Mouse (Mus musculus) thymus, adult 2 months (tissue): ENCODE data around the gene Taok1. TPM values are rescaled to one million over a fixed set of nuclear protein-coding genes. Genes with fewer than 3 reads are reported as not detected.
A peak's percentile ranks its signal among the peaks of the same experiment; 100 is the strongest.

Experiments used
- DNase-seq: peaks from one replicate; pipeline ENCODE4 v3.0.0; 2021
- H3K27ac ChIP-seq: fragments of 200-500 bp; 2 replicates; pipeline ENCODE4 v1.5.1; 2012; ENCODE audit warnings: low read length, control low read depth; ENCODE audit not compliant: control insufficient read depth, insufficient read depth
- H3K27me3 ChIP-seq: fragments of 200-500 bp; 2 replicates; pipeline ENCODE4 v1.6.1; 2012; ENCODE audit warnings: mild to moderate bottlenecking, low read length, moderate library complexity, mixed read lengths; ENCODE audit not compliant: control insufficient read depth, insufficient read depth
- H3K36me3 ChIP-seq: fragments of 200-500 bp; 2 replicates; pipeline ENCODE4 v1.6.1; 2012; ENCODE audit warnings: mild to moderate bottlenecking, low read length, moderate library complexity; ENCODE audit not compliant: control insufficient read depth, insufficient read depth
- H3K4me1 ChIP-seq: fragments of 200-500 bp; replicated peaks from 2 replicates; pipeline ENCODE4 v1.6.1; 2012; ENCODE audit warnings: low read length; ENCODE audit not compliant: control insufficient read depth, insufficient read depth
- H3K4me3 ChIP-seq: fragments of 200-500 bp; 2 replicates; pipeline ENCODE4 v1.5.1; 2012; ENCODE audit warnings: mild to moderate bottlenecking, low read length, control low read depth, moderate library complexity; ENCODE audit not compliant: control insufficient read depth, insufficient read depth
- CTCF ChIP-seq: fragments of 200-500 bp; IDR thresholded peaks from 2 replicates; pipeline ENCODE4 v1.5.1; 2012; ENCODE audit warnings: mild to moderate bottlenecking, control low read depth, low read length, moderate library complexity, borderline replicate concordance; ENCODE audit not compliant: control insufficient read depth, poor library complexity, insufficient read depth; ENCODE audit errors: extremely low read depth
- POLR2A ChIP-seq: fragments of 200-500 bp; IDR thresholded peaks from 2 replicates; pipeline ENCODE4 v1.6.1; 2012; ENCODE audit warnings: mild to moderate bottlenecking, low read length, control low read depth, moderate library complexity; ENCODE audit not compliant: control insufficient read depth, poor library complexity, insufficient read depth; ENCODE audit errors: extremely low read depth
- WGBS: fragments of 180-500 bp; shearing (Covaris S2); methylation state at CpG from one replicate; pipeline ENCODE4 v1.1.7; 2018; 5-methylcytosine and 5-hydroxymethylcytosine counted together
- polyA plus RNA-seq: library from polyadenylated mRNA; depleted of rRNA; stranded (reverse); fragments of >200 nt; gene quantifications from 2 replicates; pipeline ENCODE4 v1.2.3, GENCODE M21; 2012

Taok1 gene
- polyA plus RNA-seq, 1 experiment = 7.5 TPM

- WGBS = 97% methylated on average over 3 of the region's 3 CpGs
- no peak overlapping the region for H3K4me3 ChIP-seq
Measured at GRCm38 (mm10) chr11:77525804-77526486, 81.7 kb downstream of the Taok1 start.

GRCm38 (mm10) chr11:77520601-77521529, 86.8 kb downstream of the Taok1 start:
- DNase-seq = peak; percentile 71
- Histone ChIP-seq H3K4me1 (peaks cover 53% of the 10 kb centered on the region), H3K27me3 (no peaks in the 10 kb centered on the region), H3K36me3 (no peaks in the 10 kb centered on the region), H3K4me3 (no peak overlapping the region), H3K27ac (peak overlapping the region; percentile 95)
- TF ChIP-seq POLR2A (no peak), CTCF (no peak)
- 15% methylated on average over 5 of the region's 5 CpGs for WGBS

More at GRCm38 (mm10) chr11:77525804-77526486, 81.7 kb downstream of the Taok1 start:
- no peak for DNase-seq
- Histone ChIP-seq H3K4me1 (peaks cover 9% of the 10 kb centered on the region), H3K27ac (no peak overlapping the region), H3K36me3 (no peaks in the 10 kb centered on the region), H3K27me3 (no peaks in the 10 kb centered on the region)
- TF ChIP-seq CTCF = no peak
- no peak for TF ChIP-seq POLR2A

GRCm38 (mm10) chr11:77519043-77519442, 88.6 kb downstream of the Taok1 start, which contains the start of gene Gm10392:
Gene Gm10392, minus strand, starts transcription at chr11:77519198.
- Histone ChIP-seq H3K4me3 (peak within 1 kb of the TSS; percentile 47), H3K4me1 (peaks cover 65% of the 10 kb centered on the region), H3K27ac (peak within 1 kb of the TSS; percentile 95), H3K36me3 (no peaks in the 10 kb centered on the region), H3K27me3 (no peaks in the 10 kb centered on the region)
- WGBS = under 1% methylated on average over 5 of the region's 5 CpGs
- no peak for TF ChIP-seq CTCF
- peak; percentile 52; the same call in 1 of the 2 replicates for TF ChIP-seq POLR2A
- DNase-seq = peak; percentile 81

GRCm38 (mm10) chr11:77518051-77518798, 89.4 kb downstream of the Taok1 start:
- peaks cover 72% of the 10 kb centered on the region for H3K4me1 ChIP-seq
- 17% methylated on average over 27 of the region's 27 CpGs for WGBS
- TF ChIP-seq POLR2A = no peak
- no peak for TF ChIP-seq CTCF
- peak overlapping the region; percentile 47 for H3K4me3 ChIP-seq
- H3K27ac ChIP-seq = peak overlapping the region; percentile 95
- no peaks in the 10 kb centered on the region for H3K27me3 ChIP-seq
- no peaks in the 10 kb centered on the region for H3K36me3 ChIP-seq
- DNase-seq = no peak

- 77% methylated on average over 5 of the region's 5 CpGs for whole genome bisulfite sequencing
- no peaks in the 10 kb centered on the region for H3K36me3 ChIP-seq
- H3K27ac ChIP-seq = no peak overlapping the region
- TF ChIP-seq POLR2A (no peak), CTCF (no peak)
- no peak for DNase-seq
- H3K4me1 ChIP-seq = peaks cover 73% of the 10 kb centered on the region
- H3K27me3 ChIP-seq = no peaks in the 10 kb centered on the region
- no peak overlapping the region for H3K4me3 ChIP-seq
Measured at GRCm38 (mm10) chr11:77516553-77517425, 90.8 kb downstream of the Taok1 start.
